Mouse (Mus musculus): ENCODE measurements around the gene Lnx2. TPM values are rescaled to one million over a fixed set of nuclear protein-coding genes. Genes with fewer than 3 reads are reported as not detected.

The Lnx2 gene
- polyA plus RNA-seq, 1 experiment from 2014 or later = 18.3 TPM

- Histone ChIP-seq H3K4me3 (replicated peaks; ENCODE audit: low read length) (no peak overlapping the region), H3K27ac (ENCODE audit: low read length) (peak overlapping the region; percentile 84; the same call in 1 of the 2 replicates), H3K27me3 (ENCODE audit: control insufficient read depth, insufficient read depth, low read length) (no peaks in the 10 kb centered on the region), H3K9ac (ENCODE audit: low read length) (no peak overlapping the region), H3K9me3 (replicated peaks; ENCODE audit: control insufficient read depth, low read length) (no peaks in the 10 kb centered on the region), H3K36me3 (ENCODE audit: control insufficient read depth, insufficient read depth, low read length) (no peaks in the 10 kb centered on the region; the same call in 1 of the 2 replicates), H3K4me1 (ENCODE audit: control insufficient read depth, insufficient read depth, low read length) (peaks cover 15% of the 10 kb centered on the region), H3K4me2 (ENCODE audit: low read depth, low read length) (no peak overlapping the region)
- peak; percentile 40; the same call in 1 of the 2 replicates for ATAC-seq (ENCODE audit: insufficient read depth, low FRiP score)
- WGBS = 77% methylated on average over 9 of the region's 9 CpGs
These were observed 9.0 kb upstream of the Lnx2 start for GRCm38 (mm10) chr5:147085201-147085894.

- Histone ChIP-seq H3K9me3 (replicated peaks; ENCODE audit: control insufficient read depth, low read length) (no peaks in the 10 kb centered on the region), H3K36me3 (ENCODE audit: control insufficient read depth, insufficient read depth, low read length) (no peaks in the 10 kb centered on the region), H3K4me3 (replicated peaks; ENCODE audit: low read length) (peak overlapping the region; percentile 79), H3K9ac (ENCODE audit: low read length) (peak overlapping the region; percentile 87), H3K27me3 (ENCODE audit: control insufficient read depth, insufficient read depth, low read length) (no peaks in the 10 kb centered on the region), H3K27ac (ENCODE audit: low read length) (peak overlapping the region; percentile 85; the same call in 1 of the 2 replicates), H3K4me2 (ENCODE audit: low read depth, low read length) (peak overlapping the region; percentile 91), H3K4me1 (ENCODE audit: control insufficient read depth, insufficient read depth, low read length) (peaks cover 27% of the 10 kb centered on the region)
- ATAC-seq (ENCODE audit: insufficient read depth, low FRiP score) = no peak
- WGBS = 39% methylated on average over 11 of the region's 11 CpGs
These were observed 1.9 kb upstream of the Lnx2 start for GRCm38 (mm10) chr5:147078110-147078900.

GRCm38 (mm10) chr5:147077305-147078034 is 1.1 kb upstream of the Lnx2 start:
- Histone ChIP-seq H3K9ac (ENCODE audit: low read length) (peak overlapping the region; percentile 87), H3K9me3 (replicated peaks; ENCODE audit: control insufficient read depth, low read length) (no peaks in the 10 kb centered on the region), H3K4me2 (ENCODE audit: low read depth, low read length) (peak overlapping the region; percentile 91), H3K4me3 (replicated peaks; ENCODE audit: low read length) (peak overlapping the region; percentile 79), H3K27me3 (ENCODE audit: control insufficient read depth, insufficient read depth, low read length) (no peaks in the 10 kb centered on the region), H3K27ac (ENCODE audit: low read length) (peak overlapping the region; percentile 98), H3K36me3 (ENCODE audit: control insufficient read depth, insufficient read depth, low read length) (no peaks in the 10 kb centered on the region), H3K4me1 (ENCODE audit: control insufficient read depth, insufficient read depth, low read length) (peaks cover 32% of the 10 kb centered on the region)
- peak; percentile 71 for ATAC-seq (ENCODE audit: insufficient read depth, low FRiP score)
- under 1% methylated on average over 57 of the region's 57 CpGs for WGBS

- WGBS = under 1% methylated on average over 17 of the region's 17 CpGs
These were observed 396 bp upstream of the Lnx2 start, which contains the start of gene Polr1d for GRCm38 (mm10) chr5:147076799-147077165. Polr1d (plus strand) TSS chr5:147077050.

GRCm38 (mm10) chr5:147075103-147076025 is 1.0 kb downstream of the Lnx2 start:
- Histone ChIP-seq H3K27ac (ENCODE audit: low read length) (peak overlapping the region; percentile 98), H3K4me2 (ENCODE audit: low read depth, low read length) (peak overlapping the region; percentile 51), H3K9ac (ENCODE audit: low read length) (peak overlapping the region; percentile 88), H3K36me3 (ENCODE audit: control insufficient read depth, insufficient read depth, low read length) (no peaks in the 10 kb centered on the region), H3K9me3 (replicated peaks; ENCODE audit: control insufficient read depth, low read length) (no peaks in the 10 kb centered on the region), H3K4me1 (ENCODE audit: control insufficient read depth, insufficient read depth, low read length) (peaks cover 40% of the 10 kb centered on the region), H3K27me3 (ENCODE audit: control insufficient read depth, insufficient read depth, low read length) (no peaks in the 10 kb centered on the region), H3K4me3 (replicated peaks; ENCODE audit: low read length) (peak overlapping the region; percentile 79)
- 4% methylated on average over 21 of the region's 21 CpGs for WGBS
- no peak for ATAC-seq (ENCODE audit: insufficient read depth, low FRiP score)

More at GRCm38 (mm10) chr5:147076799-147077165, 396 bp upstream of the Lnx2 start, which contains the start of gene Polr1d:
- Histone ChIP-seq H3K4me2 (ENCODE audit: low read depth, low read length) (peak within 1 kb of the TSS; percentile 91), H3K9ac (ENCODE audit: low read length) (peak within 1 kb of the TSS; percentile 88), H3K27ac (ENCODE audit: low read length) (peak within 1 kb of the TSS; percentile 98), H3K4me1 (ENCODE audit: control insufficient read depth, insufficient read depth, low read length) (peaks cover 32% of the 10 kb centered on the region), H3K36me3 (ENCODE audit: control insufficient read depth, insufficient read depth, low read length) (no peaks in the 10 kb centered on the region), H3K9me3 (replicated peaks; ENCODE audit: control insufficient read depth, low read length) (no peaks in the 10 kb centered on the region), H3K4me3 (replicated peaks; ENCODE audit: low read length) (peak within 1 kb of the TSS; percentile 79), H3K27me3 (ENCODE audit: control insufficient read depth, insufficient read depth, low read length) (no peaks in the 10 kb centered on the region)
- peak; percentile 55 for ATAC-seq (ENCODE audit: insufficient read depth, low FRiP score)

GRCm38 (mm10) chr5:147073805-147074204 is 2.6 kb downstream of the Lnx2 start:
- peaks cover 53% of the 10 kb centered on the region for H3K4me1 ChIP-seq (ENCODE audit: control insufficient read depth, insufficient read depth, low read length)
- 80% methylated on average over 6 of the region's 6 CpGs for WGBS
- ATAC-seq (ENCODE audit: insufficient read depth, low FRiP score) = no peak

GRCm38 (mm10) chr5:147071886-147072285 is 4.5 kb downstream of the Lnx2 start:
- no peak overlapping the region for H3K4me3 ChIP-seq (replicated peaks; ENCODE audit: low read length)
- WGBS = 61% methylated on average over 4 of the region's 4 CpGs
- no peak overlapping the region for H3K27ac ChIP-seq (ENCODE audit: low read length)
- H3K9me3 ChIP-seq (replicated peaks; ENCODE audit: control insufficient read depth, low read length) = no peaks in the 10 kb centered on the region
- peaks cover 46% of the 10 kb centered on the region for H3K4me1 ChIP-seq (ENCODE audit: control insufficient read depth, insufficient read depth, low read length)
- no peaks in the 10 kb centered on the region for H3K27me3 ChIP-seq (ENCODE audit: control insufficient read depth, insufficient read depth, low read length)
- ATAC-seq (ENCODE audit: insufficient read depth, low FRiP score) = no peak
- no peak overlapping the region for H3K4me2 ChIP-seq (ENCODE audit: low read depth, low read length)
- no peaks in the 10 kb centered on the region for H3K36me3 ChIP-seq (ENCODE audit: control insufficient read depth, insufficient read depth, low read length)
- no peak overlapping the region for H3K9ac ChIP-seq (ENCODE audit: low read length)

More at GRCm38 (mm10) chr5:147073805-147074204, 2.6 kb downstream of the Lnx2 start:
- no peak overlapping the region for H3K9ac ChIP-seq (ENCODE audit: low read length)
- H3K4me3 ChIP-seq (replicated peaks; ENCODE audit: low read length) = no peak overlapping the region
- H3K4me2 ChIP-seq (ENCODE audit: low read depth, low read length) = no peak overlapping the region
- H3K27ac ChIP-seq (ENCODE audit: low read length) = 0 out of 2 replicates have a peak overlapping the region, but pooled peaks have one; percentile 98
- no peaks in the 10 kb centered on the region for H3K9me3 ChIP-seq (replicated peaks; ENCODE audit: control insufficient read depth, low read length)
- H3K36me3 ChIP-seq (ENCODE audit: control insufficient read depth, insufficient read depth, low read length) = no peaks in the 10 kb centered on the region
- no peaks in the 10 kb centered on the region for H3K27me3 ChIP-seq (ENCODE audit: control insufficient read depth, insufficient read depth, low read length)
